Mouse (Mus musculus) adrenal gland, adult 2 months (tissue): ENCODE measurements around the gene Prrg2. TPM values are rescaled to one million over a fixed set of nuclear protein-coding genes. Genes with fewer than 3 reads are reported as not detected.
"Not testable (repeated sequence)": the region's sequence is repeated elsewhere in the genome, so short reads cannot be mapped to it uniquely, and the experiment has no call there.

Experiments used
- DNase-seq: peaks from one replicate; pipeline ENCODE4 v3.0.0; 2021
- long read RNA-seq: library from polyadenylated mRNA; stranded (forward); transcript quantifications from one replicate; pipeline ENCODE4 v2.0.0, GENCODE M21; 2021
- polyA plus RNA-seq: library from polyadenylated mRNA; depleted of rRNA; stranded (reverse); fragments of >200 nt; gene quantifications from 2 replicates; pipeline ENCODE4 v1.2.3, GENCODE M21; 2012; rRNA removed
- total RNA-seq, 2 experiments: library from RNA; stranded (reverse); gene quantifications; 2 replicates each; pipeline ENCODE4 v1.2.3; 2021

Gene Prrg2
- 10 to 100 TPM; 20.9 to 21.9 TPM for total RNA-seq
- 70.3 and 85.2 TPM in 2 replicates for polyA plus RNA-seq
- long read RNA-seq, partial matches to known transcripts: 1 of 18 reads
- long read RNA-seq, other reads (novel, unspliced or antisense): 9 of 18 reads

GRCm38 (mm10) chr7:45062239-45062835 is at the start of gene Prrg2, which contains the start of gene Nosip:
Gene Prrg2, minus strand, starts transcription at chr7:45062677.
Gene Nosip, plus strand, starts transcription at chr7:45062429.
- peak; percentile 96 for DNase-seq

- DNase-seq: no peak
Observed at GRCm38 (mm10) chr7:45111940-45112339, 49.5 kb upstream of the Prrg2 start.

DNA sequence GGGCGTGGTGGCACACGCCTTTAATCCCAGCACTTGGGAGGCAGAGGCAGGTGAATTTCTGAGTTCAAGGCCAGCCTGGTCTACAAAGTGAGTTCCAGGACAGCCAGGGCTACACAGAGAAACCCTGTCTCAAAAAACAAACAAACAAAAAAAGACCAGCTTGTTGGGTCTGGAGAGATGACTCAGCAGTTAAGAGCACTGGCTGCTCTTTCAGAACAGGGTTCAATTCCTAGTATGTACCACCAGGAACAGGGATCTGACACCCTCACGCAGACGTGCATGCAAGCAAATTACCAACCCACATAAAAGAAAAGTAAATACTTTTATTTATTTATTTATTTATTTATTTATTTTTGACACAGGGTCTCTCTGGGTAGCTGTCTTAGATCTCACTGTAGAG is 47.6 kb upstream of the Prrg2 start:
- DNase-seq: not testable (repeated sequence)

DNA sequence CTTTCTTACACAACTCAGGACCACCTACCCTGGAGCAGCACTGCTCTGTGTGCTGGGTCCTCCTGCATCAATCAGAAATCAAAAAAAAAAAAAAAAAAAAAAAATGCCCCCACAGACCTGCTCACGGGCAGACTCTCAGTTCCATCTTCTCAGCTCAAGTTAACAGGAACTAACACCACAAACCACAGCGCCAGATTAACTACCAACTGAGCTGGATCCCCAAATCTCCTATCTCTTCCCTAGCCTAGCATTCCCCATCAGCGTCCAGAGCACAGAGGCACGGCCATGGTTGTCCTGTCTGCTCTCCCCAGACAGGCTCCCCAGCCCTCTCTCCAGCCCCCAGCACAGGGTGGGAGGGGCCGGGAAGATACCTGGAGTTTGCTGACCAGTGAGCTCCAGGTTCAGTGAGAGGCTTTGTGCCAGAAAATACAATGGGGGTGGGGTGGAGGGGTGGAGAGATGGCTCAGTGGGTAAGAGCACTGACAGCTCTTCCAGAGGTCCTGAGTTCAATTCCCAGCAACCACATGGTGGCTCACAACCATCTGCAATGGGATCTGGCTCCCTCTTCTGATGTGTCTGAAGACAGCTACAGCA is 44.7 kb upstream of the Prrg2 start:
- no peak for DNase-seq

GRCm38 (mm10) chr7:45106441-45106840 is 44.0 kb upstream of the Prrg2 start:
- no peak for DNase-seq

- no peak for DNase-seq
Observed at GRCm38 (mm10) chr7:45105491-45105890, 43.0 kb upstream of the Prrg2 start.

DNA sequence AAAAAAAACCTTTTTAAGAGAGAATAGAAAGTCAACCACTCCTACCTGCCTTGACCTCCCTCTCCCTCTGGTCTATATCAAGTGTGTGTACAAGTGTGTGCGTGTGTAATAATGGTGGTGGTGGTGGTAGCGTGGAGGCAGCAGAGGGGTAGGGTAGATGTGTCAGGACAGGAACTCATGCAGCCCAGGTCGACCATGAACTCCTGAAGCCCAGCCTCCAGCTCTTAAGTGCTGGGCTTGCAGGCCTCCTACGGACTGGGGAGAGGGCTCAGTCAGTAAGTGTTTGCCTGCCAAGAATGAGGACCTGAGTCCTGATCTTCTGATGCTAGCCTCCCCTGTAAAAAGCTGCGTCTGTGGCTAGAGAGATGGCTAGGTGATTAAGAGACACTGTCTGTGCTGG is 42.5 kb upstream of the Prrg2 start:
- no peak for DNase-seq

DNA sequence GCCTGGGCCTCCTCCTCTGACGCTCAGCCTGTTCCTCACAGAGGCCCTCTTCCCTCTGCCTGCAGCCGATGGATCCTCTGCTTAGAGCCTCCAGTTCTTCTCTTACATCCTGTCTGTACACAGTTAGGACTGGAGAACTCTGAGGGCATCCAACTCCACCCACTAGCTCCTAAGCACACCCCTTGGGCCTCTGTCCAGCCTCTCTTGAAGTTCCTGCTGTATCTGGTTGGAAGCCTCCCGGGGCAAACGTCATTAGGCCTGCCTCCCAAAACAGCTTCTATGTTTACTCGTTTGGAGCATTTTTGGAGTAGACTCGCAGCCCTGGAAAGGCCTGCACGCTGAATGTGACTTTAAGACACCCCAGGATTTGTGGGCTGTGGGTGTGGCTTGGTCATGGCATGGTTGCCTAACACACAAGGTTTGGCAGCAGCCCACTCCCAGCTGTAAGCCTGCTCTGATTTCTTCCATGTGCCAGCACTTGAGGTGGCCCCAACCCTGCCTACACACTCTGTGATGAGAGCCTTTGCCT is 41.2 kb upstream of the Prrg2 start, which contains the start of gene Fcgrt:
TSS of gene Fcgrt (minus strand) at position 200 of the 529 bp plus-strand sequence.
- peak; percentile 95 for DNase-seq

DNA sequence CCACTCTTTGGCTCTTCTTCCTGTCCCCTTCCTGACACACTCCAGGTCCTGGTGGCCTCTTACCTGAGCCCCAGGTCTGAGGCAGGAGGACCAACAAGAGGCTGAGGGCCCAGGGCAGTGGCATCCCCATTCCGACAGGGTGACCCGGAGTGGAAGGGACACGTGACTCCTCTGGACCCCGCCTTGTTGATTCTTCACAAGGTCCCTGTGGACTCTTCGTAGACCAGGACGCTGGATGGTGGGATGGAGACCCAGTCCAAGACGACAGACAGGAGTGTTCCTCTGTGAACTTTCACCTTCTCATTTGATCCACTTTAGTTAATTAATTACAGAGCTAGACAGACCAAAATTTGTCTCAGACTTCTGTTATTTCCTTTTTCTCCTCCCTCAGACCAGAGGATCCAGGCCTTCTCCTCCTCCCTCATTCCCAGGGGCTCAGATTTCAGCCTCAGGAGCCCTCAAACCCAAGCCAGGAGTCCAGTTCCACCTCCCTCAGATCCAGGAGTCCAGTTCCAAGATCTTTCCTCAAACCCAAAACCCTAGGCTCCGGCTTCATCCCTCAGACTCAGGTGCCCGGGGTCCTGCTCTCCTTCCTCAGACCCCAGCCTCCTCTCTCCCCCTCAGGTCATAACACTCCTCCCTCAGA is 40.6 kb upstream of the Prrg2 start:
- peak; percentile 44 for DNase-seq

DNA sequence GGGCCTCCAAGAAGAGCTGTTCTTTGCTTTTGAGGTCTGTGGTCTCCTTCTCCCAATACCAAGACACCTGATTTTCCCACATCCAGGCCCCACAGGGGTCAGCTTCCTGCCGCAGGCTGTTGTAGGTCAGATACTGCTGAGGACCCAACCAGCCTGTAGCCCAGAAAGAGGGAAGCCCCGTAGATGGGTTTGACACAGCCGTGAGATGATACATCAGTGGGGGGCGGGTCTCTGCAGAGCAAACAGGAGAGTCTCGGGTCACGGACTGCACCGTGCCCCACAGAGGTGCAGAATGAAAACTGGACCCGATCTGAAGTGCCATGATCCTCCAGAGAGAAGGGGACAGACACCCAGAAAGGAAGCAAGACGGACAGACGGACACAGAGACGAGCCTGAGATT is 40.0 kb upstream of the Prrg2 start:
- no peak for DNase-seq

GRCm38 (mm10) chr7:45100046-45100445 is 37.6 kb upstream of the Prrg2 start:
- peak; percentile 72 for DNase-seq

DNA sequence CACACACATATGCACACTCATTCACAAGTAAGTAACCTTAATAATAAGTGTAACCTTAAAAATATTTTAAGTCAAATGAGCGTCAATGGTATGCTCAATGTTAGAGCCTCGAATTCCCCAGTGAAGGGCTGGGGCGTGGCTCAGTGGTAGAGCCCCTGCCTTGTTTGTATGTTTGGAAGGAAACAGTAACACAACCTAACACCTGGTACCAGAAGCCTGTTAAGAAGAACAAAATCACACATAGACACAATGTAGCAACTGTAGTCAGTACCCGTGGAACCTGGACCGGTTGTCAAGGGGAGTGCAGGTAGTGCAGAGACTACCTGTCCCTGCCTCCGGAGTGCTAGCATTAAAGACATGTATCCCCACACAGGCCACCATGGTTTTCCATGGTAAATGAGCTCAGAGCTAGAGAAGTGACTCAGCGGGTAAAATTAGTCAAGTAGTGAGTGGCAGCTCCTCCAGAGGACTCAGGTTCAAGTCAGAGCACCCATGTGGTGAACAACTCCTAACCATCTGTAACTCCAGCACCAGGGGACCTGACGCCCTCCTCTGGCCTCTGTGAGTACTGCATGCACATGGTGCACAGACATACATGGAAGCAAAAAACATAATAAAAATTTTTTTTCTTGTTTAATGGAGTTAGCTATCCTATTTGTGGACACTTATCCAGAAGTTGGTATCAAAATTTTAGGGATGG is 36.2 kb upstream of the Prrg2 start:
- DNase-seq: no peak

DNA sequence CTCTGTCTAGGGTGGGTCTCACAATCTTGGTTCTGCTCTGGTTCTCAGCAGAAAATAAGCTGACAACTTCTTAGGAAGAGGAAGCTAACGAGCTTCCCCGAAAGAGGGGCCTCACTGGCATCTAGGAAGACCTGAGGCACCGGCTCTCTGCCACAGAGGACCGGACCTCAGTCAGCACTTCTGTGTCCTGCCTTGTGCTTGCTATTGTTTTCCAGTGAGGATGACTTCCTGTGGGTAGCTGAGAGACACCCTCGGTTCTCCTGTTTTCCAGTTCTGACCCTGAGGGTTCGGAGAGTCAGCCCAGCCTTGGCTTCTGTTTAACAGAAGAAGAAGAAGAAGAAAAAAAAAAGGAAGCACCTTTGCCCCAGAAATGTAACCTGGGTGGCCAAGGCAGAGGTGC is 35.0 kb upstream of the Prrg2 start:
- DNase-seq: no peak

DNA sequence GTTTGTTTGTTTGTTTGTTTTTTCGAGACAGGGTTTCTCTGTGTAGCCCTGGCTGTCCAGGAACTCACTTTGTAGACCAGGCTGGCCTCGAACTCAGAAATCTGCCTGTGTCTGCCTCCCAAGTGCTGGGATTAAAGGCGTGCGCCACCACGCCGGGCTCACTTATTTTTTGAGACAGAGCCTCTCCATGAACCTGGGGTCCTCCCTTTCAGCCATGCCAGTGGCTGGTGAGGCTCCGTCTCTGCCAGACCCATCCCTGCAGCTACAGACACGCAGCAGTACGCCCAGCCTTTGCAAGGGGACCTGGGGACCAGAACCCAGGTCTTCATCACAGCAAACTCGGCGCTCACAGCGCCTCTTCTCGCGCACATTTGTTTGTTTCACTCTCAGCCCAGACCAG is 33.5 kb upstream of the Prrg2 start:
- not testable (repeated sequence) for DNase-seq

DNA sequence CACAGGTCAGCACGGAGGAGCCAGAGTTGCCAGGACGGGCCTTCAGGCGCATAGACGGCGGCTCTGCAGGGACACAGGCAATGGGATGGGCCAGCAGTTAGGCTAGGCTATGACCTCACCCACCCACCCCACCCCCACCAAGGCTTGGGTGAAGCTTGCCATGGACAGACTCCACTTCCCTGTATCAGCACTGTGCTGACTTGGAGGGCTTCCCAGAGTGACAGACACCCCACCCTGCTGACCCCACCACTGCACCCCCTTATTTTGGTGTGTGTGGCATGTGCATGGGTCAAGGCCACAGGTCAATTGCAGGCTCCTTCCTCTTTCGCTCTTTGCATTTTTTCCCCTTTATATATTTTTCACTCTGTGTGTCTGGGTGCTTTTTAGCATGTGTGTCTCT is 32.9 kb upstream of the Prrg2 start:
- DNase-seq: no peak

DNA sequence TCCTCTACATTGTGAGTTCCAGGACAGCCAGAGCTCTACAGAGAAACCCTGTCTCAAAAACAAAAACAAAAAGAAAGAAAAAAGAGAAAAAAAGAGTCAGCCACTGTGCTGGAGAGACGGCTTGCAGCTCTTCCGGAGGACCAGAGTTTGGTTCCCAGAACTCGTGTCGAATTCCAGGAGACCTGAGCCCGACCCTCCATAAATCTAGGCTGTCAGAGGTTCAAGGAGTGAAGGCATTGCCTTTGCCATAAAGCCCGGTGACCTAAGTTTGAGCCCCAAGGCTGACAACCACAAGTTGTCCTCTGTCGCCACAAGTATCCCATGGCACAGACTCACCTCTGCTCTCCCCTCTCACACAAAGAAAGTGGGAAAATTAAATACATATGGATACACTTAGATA is 31.6 kb upstream of the Prrg2 start:
- DNase-seq: no peak

DNA sequence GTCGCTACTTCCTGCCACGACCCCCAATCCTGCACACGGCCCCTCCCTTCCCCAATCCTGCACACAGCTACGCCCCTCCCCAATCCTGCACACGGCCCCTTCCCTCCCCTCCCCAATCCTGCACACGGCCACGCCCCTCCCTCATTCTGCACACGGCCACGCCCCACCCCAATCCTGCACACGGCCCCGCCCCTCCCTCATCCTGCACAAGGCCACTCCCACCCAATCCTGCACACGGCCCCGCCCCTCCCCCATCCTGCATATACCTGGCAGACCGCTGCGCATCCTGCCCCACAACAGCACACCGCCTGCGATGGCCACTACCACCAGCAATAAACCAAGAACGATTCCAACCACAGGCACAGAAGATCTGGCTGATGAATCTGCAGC is 31.0 kb upstream of the Prrg2 start:
- no peak for DNase-seq

- DNase-seq: no peak
Observed at GRCm38 (mm10) chr7:45092828-45093515, 30.5 kb upstream of the Prrg2 start.

DNA sequence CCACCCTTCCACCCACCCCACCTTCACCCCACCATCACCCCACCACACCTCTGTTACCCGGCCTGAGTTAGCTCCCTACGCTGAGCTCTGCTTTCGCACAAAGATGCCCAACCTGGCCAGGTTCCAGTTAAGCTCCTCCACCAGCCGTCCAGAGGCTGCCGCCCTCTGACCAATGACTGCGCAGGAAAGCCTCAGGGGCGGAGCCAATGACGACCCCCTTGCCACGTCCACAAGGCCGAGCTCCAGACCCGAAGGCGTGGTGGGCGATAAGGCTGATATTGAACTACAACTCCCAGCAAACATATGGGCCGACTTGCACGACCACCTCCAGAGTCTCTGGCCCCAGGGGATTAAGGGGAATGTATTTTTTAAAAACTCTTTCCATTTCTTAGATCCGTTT is 29.6 kb upstream of the Prrg2 start, which contains the start of gene Rcn3:
TSS of gene Rcn3 (minus strand) at position 174 of the 400 bp plus-strand sequence.
- DNase-seq: peak; percentile 80

GRCm38 (mm10) chr7:45091001-45091990 is 28.8 kb upstream of the Prrg2 start:
- no peak for DNase-seq
